Mouse (Mus musculus): ENCODE results near the gene Gm49396. TPM values are rescaled to one million over a fixed set of nuclear protein-coding genes. Genes with fewer than 3 reads are reported as not detected.

The Gm49396 gene
- 1.4 and 1.6 TPM in 2 replicates for polyA plus RNA-seq (2012; rRNA removed)

- DNase-seq (ENCODE audit: low read depth), result peak; percentile 80
These were observed at the start of gene Gm49396, which contains the start of the genes U2af1l4 and Psenen for GRCm38 (mm10) chr7:30563117-30563905. Gene Gm49396 (plus strand): TSS chr7:30563344. Gene U2af1l4 (plus strand): TSS chr7:30563301. Gene Psenen (minus strand): TSS chr7:30563627.

GRCm38 (mm10) chr7:30515003-30515760, 48.0 kb upstream of the Gm49396 start:
- no peak for DNase-seq (ENCODE audit: low read depth)

GRCm38 (mm10) chr7:30518325-30518724, 44.8 kb upstream of the Gm49396 start:
- DNase-seq (ENCODE audit: low read depth), result no peak

GRCm38 (mm10) chr7:30520396-30520795, 42.7 kb upstream of the Gm49396 start:
- no peak for DNase-seq (ENCODE audit: low read depth)

- DNase-seq (ENCODE audit: low read depth), result no peak
These were observed 42.3 kb upstream of the Gm49396 start for GRCm38 (mm10) chr7:30520856-30521255.

- DNase-seq (ENCODE audit: low read depth), result no peak
These were observed 40.3 kb upstream of the Gm49396 start for GRCm38 (mm10) chr7:30522871-30523270.

GRCm38 (mm10) chr7:30524487-30524886, 38.7 kb upstream of the Gm49396 start:
- DNase-seq (ENCODE audit: low read depth), result no peak

- no peak for DNase-seq (ENCODE audit: low read depth)
These were observed 37.2 kb upstream of the Gm49396 start for GRCm38 (mm10) chr7:30525954-30526353.

- DNase-seq (ENCODE audit: low read depth), result no peak
These were observed 36.7 kb upstream of the Gm49396 start for GRCm38 (mm10) chr7:30526399-30526798.

- DNase-seq (ENCODE audit: low read depth), result no peak
These were observed 36.2 kb upstream of the Gm49396 start for GRCm38 (mm10) chr7:30526981-30527380.

- DNase-seq (ENCODE audit: low read depth), result no peak
These were observed 31.8 kb upstream of the Gm49396 start for GRCm38 (mm10) chr7:30531291-30531815.

GRCm38 (mm10) chr7:30532931-30533330, 30.2 kb upstream of the Gm49396 start:
- no peak for DNase-seq (ENCODE audit: low read depth)

- no peak for DNase-seq (ENCODE audit: low read depth)
These were observed 29.1 kb upstream of the Gm49396 start for GRCm38 (mm10) chr7:30533941-30534632.

- no peak for DNase-seq (ENCODE audit: low read depth)
These were observed 28.2 kb upstream of the Gm49396 start, which contains the start of gene Arhgap33 for GRCm38 (mm10) chr7:30534633-30535577. Gene Arhgap33 (minus strand): TSS chr7:30535060.

GRCm38 (mm10) chr7:30540572-30540971, 22.6 kb upstream of the Gm49396 start:
- DNase-seq (ENCODE audit: low read depth), result no peak

GRCm38 (mm10) chr7:30544327-30544726, 18.8 kb upstream of the Gm49396 start:
- DNase-seq (ENCODE audit: low read depth), result no peak

- DNase-seq (ENCODE audit: low read depth), result no peak
These were observed 13.3 kb upstream of the Gm49396 start for GRCm38 (mm10) chr7:30549880-30550279.

GRCm38 (mm10) chr7:30550603-30551002, 12.5 kb upstream of the Gm49396 start:
- DNase-seq (ENCODE audit: low read depth), result no peak

GRCm38 (mm10) chr7:30551445-30552101, 11.6 kb upstream of the Gm49396 start:
- DNase-seq (ENCODE audit: low read depth), result peak; percentile 60
